Mouse (Mus musculus) kidney, adult 2 months (tissue): ENCODE data around the gene Gtpbp8.

Source experiments
- CTCF ChIP-seq: fragments of 200-500 bp; conservative IDR thresholded peaks from 2 replicates; pipeline ENCODE4 v1.5.1; 2011; ENCODE audit warnings: low read depth, mild to moderate bottlenecking, control low read depth, low read length, moderate library complexity, mixed read lengths; ENCODE audit not compliant: insufficient read depth, insufficient read length
- POLR2A ChIP-seq: fragments of 200-500 bp; IDR thresholded peaks from one replicate; pipeline ENCODE4 v1.6.1; 2011; ENCODE audit warnings: low read depth, low read length, control low read depth

- no peak for TF ChIP-seq CTCF
- no peak for TF ChIP-seq POLR2A
Measured at GRCm38 (mm10) chr16:44686991-44687718, 59.0 kb downstream of the Gtpbp8 start.
